Mouse (Mus musculus) mature B cell (primary cell): ENCODE data around the gene Zfp850.
"Not testable (repeated sequence)": the region's sequence is repeated elsewhere in the genome, so short reads cannot be mapped to it uniquely, and the experiment has no call there.

Experiments used
- in situ Hi-C: fragments of 300-500 bp; cut with MboI; formaldehyde crosslinking; loops from 2 replicates; pipeline ENCODE4 v1.14.3; 2019

Zfp850 gene

GRCm38 (mm10) chr7:28013549-28014444, at the start of gene Zfp850:
Zfp850 (minus strand) TSS chr7:28014115.
- in situ Hi-C loops, result no loop called here

- in situ Hi-C loops, result no loop called here
Measured at GRCm38 (mm10) chr7:28059972-28060371, 46.1 kb upstream of the Zfp850 start.

- in situ Hi-C loops, result no loop called here
Measured at GRCm38 (mm10) chr7:28053046-28053930, 39.4 kb upstream of the Zfp850 start.

GRCm38 (mm10) chr7:28050584-28050983, 36.7 kb upstream of the Zfp850 start:
- in situ Hi-C loops, result no loop called here

GRCm38 (mm10) chr7:28049476-28050409, 35.8 kb upstream of the Zfp850 start, which contains the start of gene Psmc4:
Psmc4 (minus strand) TSS chr7:28050101.
- in situ Hi-C loops, result no loop called here

GRCm38 (mm10) chr7:28044524-28044923, 30.6 kb upstream of the Zfp850 start:
- in situ Hi-C loops, result no loop called here

- in situ Hi-C loops, result no loop called here
Measured at GRCm38 (mm10) chr7:28014445-28014810, 513 bp upstream of the Zfp850 start.

GRCm38 (mm10) chr7:28010271-28010670, 3.6 kb downstream of the Zfp850 start:
- in situ Hi-C loops, result no loop called here

GRCm38 (mm10) chr7:27982197-27982596, 31.7 kb downstream of the Zfp850 start:
- in situ Hi-C loops, result no loop called here

GRCm38 (mm10) chr7:27978683-27979528, 35.0 kb downstream of the Zfp850 start, which contains the start of gene Zfp780b:
Zfp780b (minus strand) TSS chr7:27979171.
- in situ Hi-C loops, result no loop called here

- in situ Hi-C loops, result not testable (repeated sequence)
Measured at GRCm38 (mm10) chr7:27949451-27949850, 64.5 kb downstream of the Zfp850 start.

- in situ Hi-C loops, result not testable (repeated sequence)
Measured at GRCm38 (mm10) chr7:27941869-27942268, 72.0 kb downstream of the Zfp850 start.
